Mouse (Mus musculus): ENCODE data around the gene Kcnj4. TPM values are rescaled to one million over a fixed set of nuclear protein-coding genes. Genes with fewer than 3 reads are reported as not detected.

The Kcnj4 gene
- polyA plus RNA-seq, 1 experiment from 2014 or later: not detected

- Histone ChIP-seq H3K4me2 (no peak overlapping the region), H3K9me3 (replicated peaks) (no peaks in the 10 kb centered on the region), H3K4me1 (replicated peaks) (peaks cover 11% of the 10 kb centered on the region), H3K27ac (no peak overlapping the region), H3K27me3 (peaks cover 100% of the 10 kb centered on the region), H3K36me3 (no peaks in the 10 kb centered on the region), H3K9ac (no peak overlapping the region), H3K4me3 (replicated peaks) (no peak overlapping the region)
- 63% methylated on average over 7 of the region's 7 CpGs for WGBS (ENCODE audit: insufficient replicate concordance)
- ATAC-seq (ENCODE audit: low read depth): no peak
- no peak for DNase-seq
These were observed 5.4 kb upstream of the Kcnj4 start for GRCm38 (mm10) chr15:79510425-79510824.

GRCm38 (mm10) chr15:79509998-79510397, 5.0 kb upstream of the Kcnj4 start:
- no peak for DNase-seq
- Histone ChIP-seq H3K27me3 (peaks cover 100% of the 10 kb centered on the region), H3K9me3 (replicated peaks) (no peaks in the 10 kb centered on the region), H3K27ac (no peak overlapping the region), H3K4me3 (replicated peaks) (no peak overlapping the region), H3K9ac (no peak overlapping the region), H3K36me3 (no peaks in the 10 kb centered on the region), H3K4me2 (no peak overlapping the region), H3K4me1 (replicated peaks) (peaks cover 15% of the 10 kb centered on the region)
- 25% methylated on average over 6 of the region's 6 CpGs for WGBS (ENCODE audit: insufficient replicate concordance)
- no peak for ATAC-seq (ENCODE audit: low read depth)

- Histone ChIP-seq H3K27me3 (peaks cover 100% of the 10 kb centered on the region), H3K4me3 (replicated peaks) (no peak overlapping the region), H3K9me3 (replicated peaks) (no peaks in the 10 kb centered on the region), H3K4me1 (replicated peaks) (peaks cover 19% of the 10 kb centered on the region), H3K27ac (no peak overlapping the region), H3K36me3 (no peaks in the 10 kb centered on the region), H3K9ac (no peak overlapping the region), H3K4me2 (no peak overlapping the region)
- WGBS (ENCODE audit: insufficient replicate concordance): 51% methylated on average over 31 of the region's 31 CpGs
- ATAC-seq (ENCODE audit: low read depth) (no peak), DNase-seq (no peak)
These were observed 2.2 kb upstream of the Kcnj4 start for GRCm38 (mm10) chr15:79507055-79507828.

- Histone ChIP-seq H3K4me2 (no peak overlapping the region), H3K9ac (no peak overlapping the region), H3K9me3 (replicated peaks) (no peaks in the 10 kb centered on the region), H3K4me3 (replicated peaks) (no peak overlapping the region), H3K27ac (no peak overlapping the region), H3K27me3 (peaks cover 100% of the 10 kb centered on the region), H3K36me3 (no peaks in the 10 kb centered on the region), H3K4me1 (replicated peaks) (peaks cover 18% of the 10 kb centered on the region)
- DNase-seq (no peak), ATAC-seq (ENCODE audit: low read depth) (no peak)
- 23% methylated on average over 7 of the region's 7 CpGs for WGBS (ENCODE audit: insufficient replicate concordance)
These were observed 1.4 kb upstream of the Kcnj4 start for GRCm38 (mm10) chr15:79506460-79506859.

GRCm38 (mm10) chr15:79505616-79506283, 709 bp upstream of the Kcnj4 start:
- Histone ChIP-seq H3K27me3 (peaks cover 100% of the 10 kb centered on the region), H3K4me2 (peak overlapping the region; percentile 68), H3K4me3 (replicated peaks) (peak overlapping the region; percentile 54), H3K4me1 (replicated peaks) (peaks cover 16% of the 10 kb centered on the region), H3K9ac (peak overlapping the region; percentile 43), H3K36me3 (no peaks in the 10 kb centered on the region), H3K27ac (no peak overlapping the region), H3K9me3 (replicated peaks) (no peaks in the 10 kb centered on the region)
- DNase-seq (no peak), ATAC-seq (ENCODE audit: low read depth) (no peak)
- under 1% methylated on average over 53 of the region's 71 CpGs for WGBS (ENCODE audit: insufficient replicate concordance)

GRCm38 (mm10) chr15:79503438-79503837, 1.6 kb downstream of the Kcnj4 start:
- Histone ChIP-seq H3K27me3 (peaks cover 100% of the 10 kb centered on the region), H3K4me1 (replicated peaks) (peaks cover 16% of the 10 kb centered on the region), H3K27ac (no peak overlapping the region), H3K4me3 (replicated peaks) (no peak overlapping the region), H3K36me3 (no peaks in the 10 kb centered on the region), H3K9ac (no peak overlapping the region), H3K4me2 (no peak overlapping the region), H3K9me3 (replicated peaks) (no peaks in the 10 kb centered on the region)
- no peak for DNase-seq
- 60% methylated on average over 5 of the region's 5 CpGs for WGBS (ENCODE audit: insufficient replicate concordance)
- no peak for ATAC-seq (ENCODE audit: low read depth)

- no peak overlapping the region for H3K9ac ChIP-seq
- no peak overlapping the region for H3K4me2 ChIP-seq
- WGBS (ENCODE audit: insufficient replicate concordance): 17% methylated on average over 18 of the region's 18 CpGs
- no peaks in the 10 kb centered on the region for H3K36me3 ChIP-seq
- H3K9me3 ChIP-seq (replicated peaks): no peaks in the 10 kb centered on the region
- H3K4me1 ChIP-seq (replicated peaks): peaks cover 16% of the 10 kb centered on the region
- DNase-seq (no peak), ATAC-seq (ENCODE audit: low read depth) (no peak)
- H3K4me3 ChIP-seq (replicated peaks): no peak overlapping the region
- H3K27me3 ChIP-seq: peaks cover 100% of the 10 kb centered on the region
- no peak overlapping the region for H3K27ac ChIP-seq
These were observed 2.1 kb downstream of the Kcnj4 start for GRCm38 (mm10) chr15:79502891-79503341.

- no peak overlapping the region for H3K9ac ChIP-seq
- no peak overlapping the region for H3K4me3 ChIP-seq (replicated peaks)
- ATAC-seq (ENCODE audit: low read depth) (no peak), DNase-seq (no peak)
- no peak overlapping the region for H3K4me2 ChIP-seq
- H3K9me3 ChIP-seq (replicated peaks): no peaks in the 10 kb centered on the region
- peaks cover 5% of the 10 kb centered on the region for H3K4me1 ChIP-seq (replicated peaks)
- 69% methylated on average over 17 of the region's 17 CpGs for WGBS (ENCODE audit: insufficient replicate concordance)
- no peak overlapping the region for H3K27ac ChIP-seq
- peaks cover 78% of the 10 kb centered on the region for H3K27me3 ChIP-seq
- H3K36me3 ChIP-seq: no peaks in the 10 kb centered on the region
These were observed 4.9 kb downstream of the Kcnj4 start for GRCm38 (mm10) chr15:79500110-79500509.

- Histone ChIP-seq H3K4me3 (replicated peaks) (no peak overlapping the region), H3K9me3 (replicated peaks) (no peaks in the 10 kb centered on the region), H3K27ac (no peak overlapping the region), H3K4me2 (no peak overlapping the region), H3K9ac (no peak overlapping the region), H3K4me1 (replicated peaks) (no peaks in the 10 kb centered on the region), H3K27me3 (peaks cover 67% of the 10 kb centered on the region), H3K36me3 (no peaks in the 10 kb centered on the region)
- 46% methylated on average over 18 of the region's 18 CpGs for WGBS (ENCODE audit: insufficient replicate concordance)
- ATAC-seq (ENCODE audit: low read depth): no peak
- no peak for DNase-seq
These were observed 11.5 kb downstream of the Kcnj4 start for GRCm38 (mm10) chr15:79493527-79493926.

- Histone ChIP-seq H3K27me3 (peaks cover 55% of the 10 kb centered on the region), H3K36me3 (no peaks in the 10 kb centered on the region), H3K27ac (no peak overlapping the region), H3K9ac (no peak overlapping the region), H3K4me2 (no peak overlapping the region), H3K4me3 (replicated peaks) (no peak overlapping the region), H3K9me3 (replicated peaks) (no peaks in the 10 kb centered on the region), H3K4me1 (replicated peaks) (no peaks in the 10 kb centered on the region)
- ATAC-seq (ENCODE audit: low read depth) (no peak), DNase-seq (no peak)
- WGBS (ENCODE audit: insufficient replicate concordance): 58% methylated on average over 11 of the region's 11 CpGs
These were observed 15.6 kb downstream of the Kcnj4 start for GRCm38 (mm10) chr15:79489463-79489862.

GRCm38 (mm10) chr15:79481181-79481688, 23.8 kb downstream of the Kcnj4 start:
- WGBS (ENCODE audit: insufficient replicate concordance): 13% methylated on average over 15 of the region's 15 CpGs
- DNase-seq: no peak
- Histone ChIP-seq H3K9ac (no peak overlapping the region), H3K36me3 (no peaks in the 10 kb centered on the region), H3K4me2 (no peak overlapping the region), H3K9me3 (replicated peaks) (no peaks in the 10 kb centered on the region), H3K4me1 (replicated peaks) (no peaks in the 10 kb centered on the region), H3K27ac (no peak overlapping the region), H3K27me3 (peaks cover 48% of the 10 kb centered on the region), H3K4me3 (replicated peaks) (no peak overlapping the region)
- no peak for ATAC-seq (ENCODE audit: low read depth)

Data from liver, embryonic 13.5 days (tissue).